Mouse (Mus musculus): ENCODE measurements around the gene 1110004F10Rik. TPM values are rescaled to one million over a fixed set of nuclear protein-coding genes. Genes with fewer than 3 reads are reported as not detected.

The 1110004F10Rik gene
- total RNA-seq, 2 experiments from 2014 or later, result 102 to 104 TPM

- peak; percentile 97 to 99 for DNase-seq (ENCODE audit: low spot score in 2 of 2)
Observed at GRCm38 (mm10) chr7:116092710-116093465, 53.7 kb downstream of the 1110004F10Rik start.

GRCm38 (mm10) chr7:116093466-116093850 lies 54.3 kb downstream of the 1110004F10Rik start:
- DNase-seq (ENCODE audit: low spot score in 2 of 2), result no peak

- DNase-seq (ENCODE audit: low spot score in 2 of 2), result no peak
Observed at GRCm38 (mm10) chr7:116099952-116100528, 60.8 kb downstream of the 1110004F10Rik start.

- DNase-seq (ENCODE audit: low spot score in 2 of 2), result no peak
Observed at GRCm38 (mm10) chr7:116103091-116103490, 63.9 kb downstream of the 1110004F10Rik start.

GRCm38 (mm10) chr7:116110661-116111060 lies 71.5 kb downstream of the 1110004F10Rik start:
- no peak for DNase-seq (ENCODE audit: low spot score in 2 of 2)

- DNase-seq (ENCODE audit: low spot score in 2 of 2), result no peak
Observed at GRCm38 (mm10) chr7:116111546-116111945, 72.3 kb downstream of the 1110004F10Rik start.

GRCm38 (mm10) chr7:116115216-116115930 lies 76.2 kb downstream of the 1110004F10Rik start:
- DNase-seq (ENCODE audit: low spot score in 2 of 2), result no peak

GRCm38 (mm10) chr7:116115991-116116390 lies 76.8 kb downstream of the 1110004F10Rik start:
- DNase-seq (ENCODE audit: low spot score in 2 of 2), result no peak

GRCm38 (mm10) chr7:116119306-116119857 lies 80.2 kb downstream of the 1110004F10Rik start:
- DNase-seq (ENCODE audit: low spot score in 2 of 2), result no peak

- DNase-seq (ENCODE audit: low spot score in 2 of 2), result no peak
Observed at GRCm38 (mm10) chr7:116120737-116121136, 81.5 kb downstream of the 1110004F10Rik start.

- DNase-seq (ENCODE audit: low spot score in 2 of 2), result no peak
Observed at GRCm38 (mm10) chr7:116121202-116121601, 82.0 kb downstream of the 1110004F10Rik start.

GRCm38 (mm10) chr7:116122981-116123596 lies 83.9 kb downstream of the 1110004F10Rik start:
- no peak for DNase-seq (ENCODE audit: low spot score in 2 of 2)

GRCm38 (mm10) chr7:116123597-116123985 lies 84.4 kb downstream of the 1110004F10Rik start:
- DNase-seq (ENCODE audit: low spot score in 2 of 2), result no peak

- DNase-seq (ENCODE audit: low spot score in 2 of 2), result no peak
Observed at GRCm38 (mm10) chr7:116124057-116124456, 84.9 kb downstream of the 1110004F10Rik start.

GRCm38 (mm10) chr7:116125671-116126070 lies 86.5 kb downstream of the 1110004F10Rik start:
- no peak for DNase-seq (ENCODE audit: low spot score in 2 of 2)

GRCm38 (mm10) chr7:116127052-116127451 lies 87.9 kb downstream of the 1110004F10Rik start:
- no peak for DNase-seq (ENCODE audit: low spot score in 2 of 2)

- DNase-seq (ENCODE audit: low spot score in 2 of 2), result no peak
Observed at GRCm38 (mm10) chr7:116128286-116128685, 89.1 kb downstream of the 1110004F10Rik start.

GRCm38 (mm10) chr7:116129374-116129773 lies 90.2 kb downstream of the 1110004F10Rik start:
- DNase-seq (ENCODE audit: low spot score in 2 of 2), result no peak

- peak in 1 of 2 experiments; percentile 27 for DNase-seq (ENCODE audit: low spot score in 2 of 2)
Observed at GRCm38 (mm10) chr7:116131390-116131789, 92.2 kb downstream of the 1110004F10Rik start.

GRCm38 (mm10) chr7:116132078-116132477 lies 92.9 kb downstream of the 1110004F10Rik start:
- peak; percentile 64 to 85 for DNase-seq (ENCODE audit: low spot score in 2 of 2)
